Mouse (Mus musculus) kidney, postnatal 0 days (tissue): ENCODE data around the gene Arhgef40. TPM values are rescaled to one million over a fixed set of nuclear protein-coding genes. Genes with fewer than 3 reads are reported as not detected.

Experiments used
- ATAC-seq: fragments of 200-750 bp; cut with Nextera tagmentation; replicated peaks from 2 replicates; pipeline ENCODE4 v1.8.0; 2017; ENCODE audit warnings: low read depth, moderate number of reproducible peaks, moderate TSS enrichment, moderate library complexity; ENCODE audit not compliant: low FRiP score
- DNase-seq: peaks from one replicate; pipeline ENCODE4 v3.0.0-alpha.2; 2016; ENCODE audit warnings: low spot score
- H3K27ac ChIP-seq: fragments of 300-500 bp; sonication (generic); 2 replicates; pipeline ENCODE4 v1.5.1; 2014; ENCODE audit warnings: mild to moderate bottlenecking
- H3K27me3 ChIP-seq: fragments of 300-500 bp; sonication (generic); 2 replicates; pipeline ENCODE4 v1.6.1; 2014; ENCODE audit warnings: low read length, mixed read lengths; ENCODE audit not compliant: insufficient read depth
- H3K36me3 ChIP-seq: fragments of 300-500 bp; sonication (generic); 2 replicates; pipeline ENCODE4 v1.6.1; 2014; ENCODE audit warnings: low read length, mixed read lengths; ENCODE audit not compliant: insufficient read depth
- H3K4me1 ChIP-seq: fragments of 300-500 bp; sonication (generic); replicated peaks from 2 replicates; pipeline ENCODE4 v1.6.1; 2014; ENCODE audit warnings: antibody characterized with exemption, low read length, mixed read lengths; ENCODE audit not compliant: insufficient read depth
- H3K4me2 ChIP-seq: fragments of 300-500 bp; sonication (generic); 2 replicates; pipeline ENCODE4 v1.6.1; 2014; ENCODE audit warnings: mild to moderate bottlenecking, low read length, moderate library complexity, mixed read lengths
- H3K4me3 ChIP-seq: fragments of 300-500 bp; sonication (generic); replicated peaks from 2 replicates; pipeline ENCODE4 v1.5.1; 2014; ENCODE audit warnings: low read depth, low read length
- H3K9ac ChIP-seq: fragments of 300-500 bp; sonication (generic); 2 replicates; pipeline ENCODE4 v1.6.1; 2014; ENCODE audit warnings: low read depth, low read length
- H3K9me3 ChIP-seq: fragments of 300-500 bp; sonication (generic); replicated peaks from 2 replicates; pipeline ENCODE4 v1.6.1; 2016; ENCODE audit warnings: low read length, inconsistent platforms, mixed read lengths
- CTCF ChIP-seq: IDR thresholded peaks from 2 replicates; pipeline ENCODE4 v1.5.1; 2016; ENCODE audit warnings: antibody characterized with exemption, low read depth, mild to moderate bottlenecking, moderate library complexity
- WGBS: fragments of 180-500 bp; shearing (Covaris S2); extraction: QIAGEN DNeasy Blood & Tissue Kit; methylation state at CpG from one replicate; pipeline ENCODE4 v1.1.7; 2014; 5-methylcytosine and 5-hydroxymethylcytosine counted together
- polyA plus RNA-seq: library from polyadenylated mRNA; unstranded; fragments of >200 nt; fragmentation: Nextera tagmentation; extraction: Ambion mirVana; gene quantifications from 2 replicates; pipeline ENCODE4 v1.2.1, GENCODE M21; 2015

Arhgef40 gene
- 58.0 and 61.3 TPM in 2 replicates for polyA plus RNA-seq

DNA sequence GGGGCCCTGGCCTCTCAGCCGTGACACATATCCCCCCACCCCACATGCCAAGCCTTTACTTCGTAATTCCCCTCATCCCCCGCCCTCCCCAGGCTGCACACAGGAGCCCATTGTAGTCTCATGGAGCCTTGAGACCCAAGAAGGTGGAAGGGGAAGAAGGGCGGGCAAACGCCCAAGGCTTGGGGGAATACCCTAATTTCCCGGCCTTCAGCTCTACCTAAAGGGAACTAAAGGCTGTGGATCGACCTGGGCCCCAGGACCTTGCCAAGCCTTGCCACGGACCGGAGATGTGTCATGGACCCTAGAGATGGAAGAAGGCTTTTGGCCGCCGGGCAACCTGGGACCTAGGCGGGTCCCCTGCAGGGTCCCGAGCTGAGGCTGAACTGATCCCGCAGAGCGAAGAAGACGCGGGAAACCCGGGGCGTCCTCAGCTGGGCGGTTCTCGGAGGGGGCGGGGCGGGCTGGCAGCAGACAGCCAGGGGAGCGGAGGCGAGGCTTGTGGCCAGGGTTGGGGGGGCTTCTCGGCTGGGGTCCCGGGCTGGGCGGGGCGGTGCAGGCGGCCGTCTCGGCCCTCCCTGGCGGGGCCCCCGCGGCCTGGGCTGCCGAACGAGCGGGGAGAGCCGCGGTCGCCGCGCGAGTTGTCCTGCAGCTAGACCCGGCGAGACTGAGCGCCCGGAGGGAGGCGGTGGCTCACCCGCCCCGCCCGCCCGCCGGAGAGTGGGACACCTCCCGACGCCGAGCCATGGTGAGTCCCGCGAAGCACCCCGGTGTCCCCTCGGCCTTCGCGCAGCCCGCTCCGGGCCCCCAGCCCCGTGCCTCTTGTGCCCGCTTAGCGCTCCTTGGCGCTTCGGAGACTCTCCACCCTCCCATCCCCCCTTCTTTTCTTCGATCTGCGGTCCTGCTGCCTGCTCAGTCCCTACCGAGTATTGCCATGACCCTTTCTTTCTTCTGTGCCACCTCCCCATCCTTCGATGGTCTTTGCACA is at the start of gene Arhgef40:
Arhgef40 (plus strand) TSS at position 473 of the 985 bp plus-strand sequence.
- Histone ChIP-seq H3K9ac (peak within 1 kb of the TSS; percentile 86), H3K9me3 (no peaks in the 10 kb centered on the region), H3K4me3 (peak within 1 kb of the TSS; percentile 83), H3K36me3 (0 out of 2 replicates have a peak, but pooled peaks cover 12% of the 10 kb centered on the region), H3K4me1 (peaks cover 5% of the 10 kb centered on the region; the same call in 1 of the 2 replicates), H3K27me3 (no peaks in the 10 kb centered on the region), H3K4me2 (peak within 1 kb of the TSS; percentile 89), H3K27ac (peak within 1 kb of the TSS; percentile 95)
- WGBS, result under 1% methylated on average over 49 of the region's 74 CpGs
- ATAC-seq, result peak; percentile 76
- no peak for TF ChIP-seq CTCF
- peak; percentile 85 for DNase-seq

DNA sequence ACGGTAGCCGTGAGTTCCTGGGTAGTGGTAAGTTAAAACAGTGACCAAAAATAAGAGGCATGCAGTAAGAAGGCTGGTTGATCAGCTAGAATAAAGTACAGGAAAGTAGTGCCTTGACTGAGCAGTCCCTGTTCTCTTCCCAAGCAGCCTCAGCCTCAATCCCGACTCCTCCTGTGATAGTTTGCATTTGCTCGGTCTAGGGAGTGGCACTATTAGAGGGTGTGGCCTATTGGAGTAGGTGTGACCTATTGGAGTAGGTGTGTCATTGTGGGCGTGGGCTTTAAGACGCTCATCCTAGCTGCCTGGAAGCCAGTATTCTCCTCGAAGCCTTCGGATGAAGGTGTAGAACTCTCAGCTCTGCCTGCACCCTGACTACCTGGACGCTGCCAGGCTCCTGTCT is 45.5 kb upstream of the Arhgef40 start:
- ATAC-seq (no peak), DNase-seq (no peak)
- no peaks in the 10 kb centered on the region for H3K4me1 ChIP-seq
- no peak overlapping the region for H3K27ac ChIP-seq
- TF ChIP-seq CTCF, result no peak
- H3K9me3 ChIP-seq, result no peaks in the 10 kb centered on the region
- no peaks in the 10 kb centered on the region for H3K36me3 ChIP-seq
- H3K27me3 ChIP-seq, result no peaks in the 10 kb centered on the region
- no peak overlapping the region for H3K4me2 ChIP-seq
- H3K4me3 ChIP-seq, result no peak overlapping the region
- WGBS, result 86% methylated on average over 9 of the region's 9 CpGs
- H3K9ac ChIP-seq, result no peak overlapping the region

DNA sequence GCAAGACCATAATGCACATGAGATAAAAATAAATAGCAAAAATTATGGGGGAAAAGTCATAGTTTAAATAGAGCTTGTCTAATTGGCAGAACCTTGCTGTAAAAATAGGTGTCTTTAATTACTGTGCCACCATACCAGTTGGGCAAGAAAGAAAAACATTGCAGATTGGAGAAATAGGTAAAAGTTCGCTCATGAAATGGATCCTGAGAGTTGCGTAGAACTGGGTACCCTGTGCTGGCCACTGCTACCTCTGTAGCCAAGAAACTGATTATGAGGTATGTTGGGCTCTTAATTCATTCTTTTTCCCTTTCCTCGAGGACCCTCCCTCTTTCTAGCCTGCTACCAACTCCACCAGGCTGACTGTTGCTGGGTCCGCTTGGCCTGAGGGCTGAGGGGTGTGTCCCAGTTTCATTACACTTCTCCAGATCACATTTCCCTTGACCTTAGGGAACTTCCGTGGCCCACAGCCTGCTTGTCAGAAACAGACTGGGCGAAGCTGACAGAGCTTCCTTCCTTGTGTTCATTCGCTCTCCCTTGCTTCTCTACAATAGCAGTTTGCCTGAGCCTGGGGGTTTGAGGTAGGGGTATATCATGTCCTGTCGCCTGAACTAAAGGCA is 43.5 kb upstream of the Arhgef40 start:
- no peak; the same call in 1 of the 2 replicates for ATAC-seq

DNA sequence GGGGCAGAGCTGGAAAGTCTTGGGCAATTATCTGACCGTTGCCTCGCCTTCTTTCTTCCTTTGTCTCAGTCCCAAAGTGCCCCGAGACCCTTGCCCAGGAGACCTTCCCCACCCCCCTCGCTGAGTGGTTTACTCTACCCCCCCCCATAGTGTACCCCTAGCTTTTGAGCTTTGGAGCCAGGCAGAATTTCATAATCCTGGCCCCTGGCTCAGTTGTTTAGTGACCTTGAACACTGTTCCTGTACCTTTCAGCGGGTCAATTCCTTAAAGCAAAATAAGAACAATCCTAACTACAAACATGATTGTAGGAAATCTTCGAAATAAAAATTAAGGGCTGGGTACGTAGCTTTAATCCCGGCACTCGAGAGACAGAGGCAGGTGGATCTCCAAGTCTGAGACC is 42.9 kb upstream of the Arhgef40 start:
- no peaks in the 10 kb centered on the region for H3K36me3 ChIP-seq
- ATAC-seq (no peak), DNase-seq (no peak)
- no peaks in the 10 kb centered on the region for H3K27me3 ChIP-seq
- H3K4me2 ChIP-seq, result no peak overlapping the region
- H3K4me1 ChIP-seq, result no peaks in the 10 kb centered on the region
- 60% methylated on average over 9 of the region's 9 CpGs for WGBS
- no peaks in the 10 kb centered on the region for H3K9me3 ChIP-seq
- no peak overlapping the region for H3K27ac ChIP-seq
- no peak for TF ChIP-seq CTCF
- no peak overlapping the region for H3K9ac ChIP-seq
- no peak overlapping the region for H3K4me3 ChIP-seq

More for the DNA sequence above, 43.5 kb upstream of the Arhgef40 start:
- Histone ChIP-seq H3K4me2 (no peak overlapping the region), H3K4me1 (no peaks in the 10 kb centered on the region), H3K9me3 (no peaks in the 10 kb centered on the region), H3K9ac (no peak overlapping the region), H3K4me3 (no peak overlapping the region), H3K27ac (no peak overlapping the region; the same call in 1 of the 2 replicates), H3K27me3 (no peaks in the 10 kb centered on the region), H3K36me3 (no peaks in the 10 kb centered on the region)
- TF ChIP-seq CTCF, result no peak
- WGBS, result 22% methylated on average over 8 of the region's 8 CpGs
- peak; percentile 74 for DNase-seq

DNA sequence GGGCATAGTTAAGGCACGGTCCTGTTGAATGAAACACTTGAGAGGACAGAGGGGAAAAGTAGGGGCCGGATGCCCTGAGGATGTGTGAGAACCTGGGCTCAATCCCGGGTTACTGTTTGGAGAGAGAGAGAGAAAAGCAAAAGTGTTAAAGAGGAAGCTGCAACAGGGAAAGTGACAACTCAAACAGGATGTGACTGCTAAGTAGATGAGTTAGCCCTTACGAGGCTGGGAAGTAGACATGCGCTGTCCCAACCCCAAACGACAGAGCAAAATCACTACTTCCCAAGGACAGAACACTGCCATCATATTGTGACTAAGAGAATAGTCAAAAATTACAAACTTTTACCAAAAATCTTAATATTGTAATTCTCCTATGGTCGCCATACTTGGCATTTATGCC is 42.3 kb upstream of the Arhgef40 start:
- H3K4me1 ChIP-seq, result no peaks in the 10 kb centered on the region
- no peak overlapping the region for H3K9ac ChIP-seq
- no peaks in the 10 kb centered on the region for H3K36me3 ChIP-seq
- H3K27ac ChIP-seq, result no peak overlapping the region
- no peak overlapping the region for H3K4me2 ChIP-seq
- no peak for DNase-seq
- TF ChIP-seq CTCF, result no peak
- no peaks in the 10 kb centered on the region for H3K9me3 ChIP-seq
- H3K27me3 ChIP-seq, result no peaks in the 10 kb centered on the region
- no peak overlapping the region for H3K4me3 ChIP-seq
- WGBS, result 38% methylated on average over 7 of the region's 7 CpGs
- no peak for ATAC-seq

DNA sequence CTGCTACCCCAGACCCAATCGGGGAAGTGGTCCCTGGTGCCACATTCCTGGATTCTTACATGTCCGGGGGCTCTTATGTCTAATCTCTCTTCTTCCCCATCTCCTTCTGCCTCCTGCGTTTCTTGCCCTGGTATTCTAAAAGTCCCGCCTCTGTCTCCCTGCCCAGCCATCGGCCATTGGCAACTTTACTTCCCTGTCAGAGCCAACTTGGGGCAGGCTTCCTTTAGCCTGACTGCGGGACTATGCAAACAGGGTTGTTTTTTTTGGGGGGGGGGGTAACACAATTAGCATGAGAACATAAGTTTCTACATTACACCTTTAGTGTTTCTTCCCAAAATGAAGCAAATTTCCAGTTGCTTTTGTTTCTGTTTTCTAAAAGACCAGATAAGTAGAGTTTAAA is 41.2 kb upstream of the Arhgef40 start:
- Histone ChIP-seq H3K4me2 (no peak overlapping the region), H3K27me3 (no peaks in the 10 kb centered on the region), H3K9ac (no peak overlapping the region), H3K36me3 (no peaks in the 10 kb centered on the region), H3K4me1 (no peaks in the 10 kb centered on the region), H3K9me3 (no peaks in the 10 kb centered on the region), H3K4me3 (no peak overlapping the region), H3K27ac (no peak overlapping the region)
- DNase-seq, result no peak
- no peak for ATAC-seq
- TF ChIP-seq CTCF, result no peak
- 82% methylated on average over 6 of the region's 6 CpGs for WGBS
